Mouse (Mus musculus) T-cell, adult 66 days (primary cell): ENCODE results near the gene Gucd1. TPM values are rescaled to one million over a fixed set of nuclear protein-coding genes. Genes with fewer than 3 reads are reported as not detected.

Experiments
- total RNA-seq, 2 experiments: library from RNA; stranded (reverse); gene quantifications; 3 replicates in 1 of 2; 4 replicates in 1 of 2; pipeline ENCODE4 v1.2.4; 2023

The Gucd1 gene
- 10 to 100 TPM; 63.7 to 72.9 TPM for total RNA-seq

GRCm38 (mm10) chr10:75517758-75518143 is at the start of gene Gucd1:
Gene Gucd1 (minus strand): TSS chr10:75517972.

GRCm38 (mm10) chr10:75561071-75561654 is 43.4 kb upstream of the Gucd1 start, which contains the start of gene Ggt1:
Gene Ggt1 (plus strand): TSS chr10:75561604.

GRCm38 (mm10) chr10:75559676-75560548 is 42.1 kb upstream of the Gucd1 start, which contains the start of gene Lrrc75b:
Gene Lrrc75b (minus strand): TSS chr10:75560330.

GRCm38 (mm10) chr10:75517073-75517757 is 557 bp downstream of the Gucd1 start, which contains the start of gene Snrpd3:
Gene Snrpd3 (plus strand): TSS chr10:75517551.

GRCm38 (mm10) chr10:75400958-75401357 is 116.8 kb downstream of the Gucd1 start, which contains the start of gene Upb1:
Gene Upb1 (plus strand): TSS chr10:75401115.

GRCm38 (mm10) chr10:75316872-75316907 is 201.1 kb downstream of the Gucd1 start, which contains the start of gene Adora2a:
Gene Adora2a (plus strand): TSS chr10:75316877.

Other genes starting within 250 kb of the Gucd1 start
- 10 to 100 TPM; 23.7 to 29.3 TPM for gene Adora2a, start 201.1 kb downstream of the Gucd1 start, total RNA-seq
- gene Upb1, start 116.9 kb downstream of the Gucd1 start, total RNA-seq, result 1 to 10 TPM in 1 of 2 experiments, under 1 TPM in 1; 0.80 to 1.2 TPM
- 100 to 1,000 TPM; 124 to 130 TPM for gene Snrpd3, start 421 bp downstream of the Gucd1 start, total RNA-seq
- gene Lrrc75b, start 42.4 kb upstream of the Gucd1 start, total RNA-seq, result 10 to 100 TPM; 10.4 to 12.5 TPM
- gene Ggt1, start 43.6 kb upstream of the Gucd1 start, total RNA-seq, result 10 to 100 TPM; 37.4 to 48.9 TPM
- 10 to 100 TPM; 21.1 to 25.9 TPM for gene Ggt5, start 71.4 kb upstream of the Gucd1 start, total RNA-seq
- 1 to 10 TPM; 4.7 to 7.4 TPM for gene Susd2, start 126.0 kb upstream of the Gucd1 start, total RNA-seq
- gene Cabin1, start 246.4 kb upstream of the Gucd1 start, total RNA-seq, result 100 to 1,000 TPM; 103 to 130 TPM